In genomic region chr5:25629731-25630130, GRCm38 (mm10) we compare ENCODE assay signal across 24 mouse cellular contexts.
DNase-seq lines count a peak whose midpoint lies in the region; ATAC-seq and TF ChIP-seq lines count a peak whose summit lies in the region.
"Had no signal": no experiment of that assay in that cellular context is flagged by ENCODE, and none has a peak within 500 bp of the region (broad histone marks: within the 10 kb centered on the region; RNA-seq: fewer than 3 reads in every experiment).

No protein-coding gene starts in this region.

- TF ChIP-seq POLR2A in MEL (IDR thresholded peaks at IDR 0.05; ENCODE audit: control insufficient read depth in 1 of 2, insufficient read depth in 1 of 2, low read depth in 1 of 2, low read length in 2 of 2, poor library complexity in 1 of 2), result no peak

- ATAC-seq in intestine, postnatal 0 days, result no peak
- no peak for ATAC-seq in intestine, embryonic 15.5 days
- no peak for ATAC-seq in liver, postnatal 0 days
- no peak for ATAC-seq in liver, embryonic 11.5 days (replicated peaks; ENCODE audit: low FRiP score)
- ATAC-seq: forebrain, embryonic 14.5 days had no signal

- no peak overlapping the region for H3K9ac ChIP-seq in intestine, postnatal 0 days (ENCODE audit: low read depth, low read length)
- H3K9ac ChIP-seq in intestine, embryonic 15.5 days, result no peak overlapping the region
- H3K9ac ChIP-seq in liver, postnatal 0 days (replicated peaks), result no peak overlapping the region
- no peak overlapping the region for H3K9ac ChIP-seq in liver, embryonic 11.5 days (ENCODE audit: low read depth, low read length)
- no peak overlapping the region for H3K9ac ChIP-seq in MEL (ENCODE audit: control insufficient read depth, low read depth, low read length, poor library complexity, severe bottlenecking)
- H3K9ac ChIP-seq: embryonic facial prominence, embryonic 15.5 days; heart, embryonic 15.5 days; hindbrain, embryonic 14.5 days had no signal

- H3K4me1 ChIP-seq in intestine, postnatal 0 days (replicated peaks; ENCODE audit: control insufficient read depth, insufficient read depth, low read length), result no peaks in the 10 kb centered on the region
- no peaks in the 10 kb centered on the region for H3K4me1 ChIP-seq in intestine, embryonic 15.5 days (replicated peaks)
- no peaks in the 10 kb centered on the region for H3K4me1 ChIP-seq in liver, postnatal 0 days (ENCODE audit: insufficient read depth)
- no peaks in the 10 kb centered on the region for H3K4me1 ChIP-seq in liver, embryonic 11.5 days (replicated peaks; ENCODE audit: control insufficient read depth, insufficient read depth, low read length)
- H3K4me1 ChIP-seq in E14TG2a.4 (replicated peaks; ENCODE audit: low read depth, low read length) (peaks cover 5% of the 10 kb centered on the region; the same call in 1 of the 2 replicates), MEL (ENCODE audit: control insufficient read depth in 1 of 2, insufficient read depth in 2 of 2, low read length in 2 of 2) (no peaks in the 10 kb centered on the region)
- H3K4me1 ChIP-seq in limb, embryonic 10.5 days, result no peaks in the 10 kb centered on the region
- H3K4me1 ChIP-seq: embryonic facial prominence, embryonic 15.5 days; forebrain, embryonic 10.5 days; heart, embryonic 15.5 days had no signal

- H3K4me2 ChIP-seq in intestine, postnatal 0 days (replicated peaks; ENCODE audit: low read depth), result no peak overlapping the region
- no peak overlapping the region for H3K4me2 ChIP-seq in intestine, embryonic 15.5 days (replicated peaks)
- no peak overlapping the region for H3K4me2 ChIP-seq in liver, postnatal 0 days (ENCODE audit: low read depth, low read length)
- no peak overlapping the region for H3K4me2 ChIP-seq in liver, embryonic 11.5 days
- H3K4me2 ChIP-seq: embryonic facial prominence, embryonic 15.5 days; heart, embryonic 11.5 days; heart, embryonic 15.5 days; hindbrain, embryonic 14.5 days had no signal

- no peaks in the 10 kb centered on the region for H3K27me3 ChIP-seq in intestine, postnatal 0 days (replicated peaks; ENCODE audit: control insufficient read depth, insufficient read depth, low read length)
- H3K27me3 ChIP-seq in intestine, embryonic 15.5 days (replicated peaks), result no peaks in the 10 kb centered on the region
- H3K27me3 ChIP-seq in liver, postnatal 0 days (ENCODE audit: insufficient read depth, low read length), result no peaks in the 10 kb centered on the region
- no peaks in the 10 kb centered on the region for H3K27me3 ChIP-seq in liver, embryonic 11.5 days (replicated peaks; ENCODE audit: control insufficient read depth, insufficient read depth, low read length)
- H3K27me3 ChIP-seq in E14TG2a.4 (ENCODE audit: insufficient read depth, low read length), result peaks cover 2% of the 10 kb centered on the region; the same call in 1 of the 2 replicates
- no peaks in the 10 kb centered on the region for H3K27me3 ChIP-seq in MEL (ENCODE audit: control insufficient read depth in 1 of 2, insufficient read depth in 2 of 2, low read length in 2 of 2)
- H3K27me3 ChIP-seq in limb, embryonic 10.5 days (ENCODE audit: low read depth, poor library complexity, severe bottlenecking), result no peaks in the 10 kb centered on the region
- H3K27me3 ChIP-seq: embryonic facial prominence, embryonic 15.5 days; heart, embryonic 15.5 days had no signal

- TF ChIP-seq CTCF in intestine, postnatal 0 days (IDR thresholded peaks at IDR 0.05; ENCODE audit: low read depth), result 0 out of 2 replicates have a peak, but pooled peaks have one; percentile 13
- peak; percentile 11; the same call in 1 of the 2 replicates for TF ChIP-seq CTCF in liver, postnatal 0 days (IDR thresholded peaks at IDR 0.05; ENCODE audit: low read depth)
- TF ChIP-seq CTCF in E14TG2a.4 (conservative IDR thresholded peaks at IDR 0.05; ENCODE audit: low read length) (peak; percentile 26), MEL (IDR thresholded peaks at IDR 0.05 in 2 of 3, conservative IDR thresholded peaks at IDR 0.05 in 1 of 3; ENCODE audit: control insufficient read depth in 1 of 3, insufficient read depth in 1 of 3, low read depth in 2 of 3, low read length in 3 of 3, poor library complexity in 1 of 3, severe bottlenecking in 1 of 3) (peak; percentile 7 to 28 (median 18); a peak in 2 of 6 replicates)

- peak; percentile 17 for TF ChIP-seq RAD21 in MEL (IDR thresholded peaks at IDR 0.05; ENCODE audit: low read depth, low read length)

- no peak overlapping the region for H3K27ac ChIP-seq in intestine, postnatal 0 days (ENCODE audit: low read depth, low read length)
- H3K27ac ChIP-seq in intestine, embryonic 15.5 days, result no peak overlapping the region
- no peak overlapping the region for H3K27ac ChIP-seq in liver, postnatal 0 days (ENCODE audit: low read depth)
- no peak overlapping the region for H3K27ac ChIP-seq in liver, embryonic 11.5 days (ENCODE audit: low read depth, low read length)
- no peak overlapping the region for H3K27ac ChIP-seq in MEL (ENCODE audit: control insufficient read depth, low read depth, low read length)
- H3K27ac ChIP-seq in limb, embryonic 10.5 days, result no peak overlapping the region
- H3K27ac ChIP-seq: embryonic facial prominence, embryonic 15.5 days; forebrain, embryonic 10.5 days; heart, adult 2 months; heart, embryonic 15.5 days; hindbrain, embryonic 14.5 days had no signal

- H3K9me3 ChIP-seq in intestine, postnatal 0 days (ENCODE audit: control insufficient read depth), result no peaks in the 10 kb centered on the region
- H3K9me3 ChIP-seq in intestine, embryonic 15.5 days, result no peaks in the 10 kb centered on the region
- H3K9me3 ChIP-seq in liver, postnatal 0 days (ENCODE audit: low read length), result no peaks in the 10 kb centered on the region
- H3K9me3 ChIP-seq in liver, embryonic 11.5 days (ENCODE audit: control insufficient read depth, low read length), result no peaks in the 10 kb centered on the region
- H3K9me3 ChIP-seq in E14TG2a.4 (ENCODE audit: low read length) (0 out of 2 replicates have a peak, but pooled peaks cover 2% of the 10 kb centered on the region), MEL (replicated peaks; ENCODE audit: insufficient read depth, low read length) (no peaks in the 10 kb centered on the region)
- H3K9me3 ChIP-seq in limb, embryonic 10.5 days (replicated peaks), result no peaks in the 10 kb centered on the region
- H3K9me3 ChIP-seq: embryonic facial prominence, embryonic 15.5 days; heart, embryonic 15.5 days had no signal

- no peak for TF ChIP-seq EP300 in liver, postnatal 0 days (IDR thresholded peaks at IDR 0.05; ENCODE audit: low read depth)
- no peak for TF ChIP-seq EP300 in MEL (IDR thresholded peaks at IDR 0.05; ENCODE audit: low read depth in 1 of 2, low read length in 2 of 2)

- H3K4me3 ChIP-seq in intestine, postnatal 0 days (ENCODE audit: low read depth, low read length), result no peak overlapping the region
- H3K4me3 ChIP-seq in intestine, embryonic 15.5 days (replicated peaks), result no peak overlapping the region
- no peak overlapping the region for H3K4me3 ChIP-seq in liver, postnatal 0 days (ENCODE audit: low read depth, low read length)
- H3K4me3 ChIP-seq in liver, embryonic 11.5 days (ENCODE audit: low read depth, low read length), result no peak overlapping the region
- no peak overlapping the region for H3K4me3 ChIP-seq in E14TG2a.4 (replicated peaks; ENCODE audit: low read length)
- no peak overlapping the region for H3K4me3 ChIP-seq in MEL (ENCODE audit: control insufficient read depth in 1 of 2, insufficient read depth in 1 of 2, low read depth in 2 of 2, low read length in 2 of 2)
- H3K4me3 ChIP-seq in limb, embryonic 10.5 days, result no peak overlapping the region
- H3K4me3 ChIP-seq: embryonic facial prominence, embryonic 15.5 days; erythroblast, embryonic 14.5 days; forebrain, embryonic 10.5 days; heart, adult 2 months; heart, embryonic 15.5 days had no signal

- H3K79me2 ChIP-seq in MEL (ENCODE audit: control insufficient read depth, insufficient read depth, low read length, poor library complexity), result no peaks in the 10 kb centered on the region

- no peaks in the 10 kb centered on the region for H3K36me3 ChIP-seq in intestine, postnatal 0 days (ENCODE audit: control insufficient read depth, insufficient read depth)
- H3K36me3 ChIP-seq in intestine, embryonic 15.5 days, result no peaks in the 10 kb centered on the region
- no peaks in the 10 kb centered on the region for H3K36me3 ChIP-seq in liver, postnatal 0 days (replicated peaks; ENCODE audit: insufficient read depth, low read length)
- H3K36me3 ChIP-seq in liver, embryonic 11.5 days (ENCODE audit: control insufficient read depth, insufficient read depth, low read length), result no peaks in the 10 kb centered on the region
- H3K36me3 ChIP-seq in E14TG2a.4 (ENCODE audit: insufficient read depth, low read length) (no peaks in the 10 kb centered on the region), MEL (ENCODE audit: control insufficient read depth in 1 of 2, insufficient read depth in 2 of 2, low read length in 2 of 2) (no peaks in the 10 kb centered on the region)
- no peaks in the 10 kb centered on the region for H3K36me3 ChIP-seq in limb, embryonic 10.5 days
- H3K36me3 ChIP-seq: embryonic facial prominence, embryonic 15.5 days; forebrain, embryonic 10.5 days; G1E; heart, embryonic 15.5 days had no signal

- DNase-seq in liver, postnatal 0 days, result no peak
- no peak for DNase-seq in liver, embryonic 11.5 days (ENCODE audit: low spot score)
- peak; percentile 9 for DNase-seq in MEL (ENCODE audit: low read depth, low spot score)
- DNase-seq in frontal cortex, postnatal 10 days (ENCODE audit: low spot score in 2 of 2), result no peak
- no peak for DNase-seq in limb, embryonic 10.5 days (ENCODE audit: low spot score)
- DNase-seq: adrenal gland, adult 2 months; adrenal gland, postnatal 25 days; cerebellum, adult 18-20 months; cerebellum, adult 9-11 months; cerebellum, postnatal 36 days; gastrocnemius, postnatal 10 days; heart, adult 2 months; heart, postnatal 14 days had no signal

- WGBS in intestine, postnatal 0 days, result 88% methylated on average over 4 of the region's 4 CpGs
- WGBS in intestine, embryonic 15.5 days, result 87% methylated on average over 4 of the region's 4 CpGs
- 72% methylated on average over 4 of the region's 4 CpGs for WGBS in liver, postnatal 0 days (ENCODE audit: insufficient replicate concordance)
- WGBS in liver, embryonic 11.5 days, result 77% methylated on average over 4 of the region's 4 CpGs
- whole genome bisulfite sequencing in limb, embryonic 10.5 days, result 83% methylated on average over 4 of the region's 4 CpGs

TF ChIP-seq in MEL, 35 proteins besides CTCF, POLR2A, EP300 and RAD21:
- TF ChIP-seq USF2 (IDR thresholded peaks at IDR 0.05; ENCODE audit: borderline replicate concordance in 1 of 2, insufficient read depth in 1 of 2, low read depth in 1 of 2, low read length in 2 of 2) (no peak), E2F4 (IDR thresholded peaks at IDR 0.05; ENCODE audit: borderline replicate concordance, low read depth, low read length) (no peak), SMC3 (IDR thresholded peaks at IDR 0.05; ENCODE audit: low read depth, low read length) (peak; percentile 14; the same call in 1 of the 2 replicates)
